Mouse (Mus musculus) kidney, postnatal 0 days (tissue): ENCODE measurements around the gene Gm10197. TPM values are rescaled to one million over a fixed set of nuclear protein-coding genes. Genes with fewer than 3 reads are reported as not detected.

Experiments used
- ATAC-seq: fragments of 200-750 bp; cut with Nextera tagmentation; replicated peaks from 2 replicates; pipeline ENCODE4 v1.8.0; 2017; ENCODE audit warnings: low read depth, moderate number of reproducible peaks, moderate TSS enrichment, moderate library complexity; ENCODE audit not compliant: low FRiP score
- DNase-seq: peaks from one replicate; pipeline ENCODE4 v3.0.0-alpha.2; 2016; ENCODE audit warnings: low spot score
- H3K27ac ChIP-seq: fragments of 300-500 bp; sonication (generic); 2 replicates; pipeline ENCODE4 v1.5.1; 2014; ENCODE audit warnings: mild to moderate bottlenecking
- H3K27me3 ChIP-seq: fragments of 300-500 bp; sonication (generic); 2 replicates; pipeline ENCODE4 v1.6.1; 2014; ENCODE audit warnings: low read length, mixed read lengths; ENCODE audit not compliant: insufficient read depth
- H3K36me3 ChIP-seq: fragments of 300-500 bp; sonication (generic); 2 replicates; pipeline ENCODE4 v1.6.1; 2014; ENCODE audit warnings: low read length, mixed read lengths; ENCODE audit not compliant: insufficient read depth
- H3K4me1 ChIP-seq: fragments of 300-500 bp; sonication (generic); replicated peaks from 2 replicates; pipeline ENCODE4 v1.6.1; 2014; ENCODE audit warnings: antibody characterized with exemption, low read length, mixed read lengths; ENCODE audit not compliant: insufficient read depth
- H3K4me2 ChIP-seq: fragments of 300-500 bp; sonication (generic); 2 replicates; pipeline ENCODE4 v1.6.1; 2014; ENCODE audit warnings: mild to moderate bottlenecking, low read length, moderate library complexity, mixed read lengths
- H3K4me3 ChIP-seq: fragments of 300-500 bp; sonication (generic); replicated peaks from 2 replicates; pipeline ENCODE4 v1.5.1; 2014; ENCODE audit warnings: low read depth, low read length
- H3K9ac ChIP-seq: fragments of 300-500 bp; sonication (generic); 2 replicates; pipeline ENCODE4 v1.6.1; 2014; ENCODE audit warnings: low read depth, low read length
- H3K9me3 ChIP-seq: fragments of 300-500 bp; sonication (generic); replicated peaks from 2 replicates; pipeline ENCODE4 v1.6.1; 2016; ENCODE audit warnings: low read length, inconsistent platforms, mixed read lengths
- CTCF ChIP-seq: IDR thresholded peaks from 2 replicates; pipeline ENCODE4 v1.5.1; 2016; ENCODE audit warnings: antibody characterized with exemption, low read depth, mild to moderate bottlenecking, moderate library complexity
- WGBS: fragments of 180-500 bp; shearing (Covaris S2); extraction: QIAGEN DNeasy Blood & Tissue Kit; methylation state at CpG from one replicate; pipeline ENCODE4 v1.1.7; 2014; 5-methylcytosine and 5-hydroxymethylcytosine counted together
- polyA plus RNA-seq: library from polyadenylated mRNA; unstranded; fragments of >200 nt; fragmentation: Nextera tagmentation; extraction: Ambion mirVana; gene quantifications from 2 replicates; pipeline ENCODE4 v1.2.1, GENCODE M21; 2015

The Gm10197 gene
- polyA plus RNA-seq, 1 experiment from 2014 or later, result not detected

DNA sequence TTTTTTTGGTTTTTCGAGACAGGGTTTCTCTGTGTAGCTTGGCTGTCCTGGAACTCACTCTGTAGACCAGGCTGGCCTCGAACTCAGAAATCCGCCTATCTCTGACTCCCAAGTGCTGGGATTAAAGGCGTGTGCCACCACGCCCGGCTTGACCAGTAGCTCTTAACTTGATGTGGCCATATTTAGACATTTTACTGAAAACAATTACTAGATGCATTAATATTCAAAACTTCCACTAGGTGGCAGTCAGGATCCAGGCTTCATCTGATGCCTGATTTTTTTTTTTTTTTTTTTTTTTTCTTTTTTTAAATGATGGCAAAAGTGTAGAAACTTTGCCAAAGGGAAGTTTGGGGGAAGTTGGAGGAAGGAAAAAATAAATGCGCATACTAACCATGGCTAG lies 23.0 kb upstream of the Gm10197 start:
- Histone ChIP-seq H3K27me3 (no peaks in the 10 kb centered on the region), H3K27ac (no peak overlapping the region), H3K4me2 (no peak overlapping the region), H3K9me3 (no peaks in the 10 kb centered on the region), H3K4me1 (peaks cover 7% of the 10 kb centered on the region; the same call in 1 of the 2 replicates), H3K36me3 (no peaks in the 10 kb centered on the region), H3K9ac (no peak overlapping the region), H3K4me3 (no peak overlapping the region)
- 13% methylated on average over 7 of the region's 7 CpGs for WGBS
- DNase-seq (peak; percentile 92), ATAC-seq (no peak)
- peak; percentile 82 for TF ChIP-seq CTCF

DNA sequence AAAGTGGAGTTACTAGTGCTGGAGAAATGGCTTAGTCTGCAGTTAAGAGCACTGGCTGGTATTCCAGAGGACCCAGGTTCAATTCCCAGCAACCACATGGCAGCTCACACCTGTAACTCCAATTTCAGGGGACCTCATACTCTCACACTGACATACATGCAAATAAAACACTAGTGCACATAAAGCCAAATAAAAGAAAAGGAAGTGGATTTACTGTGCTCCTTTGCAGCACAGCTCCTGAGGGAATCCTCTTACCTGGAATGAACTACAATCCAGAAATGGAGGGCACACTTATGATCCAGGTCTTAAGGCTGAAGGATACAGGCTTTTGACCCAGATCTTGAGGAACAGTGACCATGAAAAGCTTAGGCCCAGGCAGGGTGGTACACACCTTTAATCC lies 22.1 kb upstream of the Gm10197 start:
- Histone ChIP-seq H3K36me3 (no peaks in the 10 kb centered on the region), H3K27ac (no peak overlapping the region), H3K9me3 (no peaks in the 10 kb centered on the region), H3K4me2 (no peak overlapping the region), H3K27me3 (no peaks in the 10 kb centered on the region), H3K4me3 (no peak overlapping the region), H3K9ac (no peak overlapping the region), H3K4me1 (peaks cover 12% of the 10 kb centered on the region; the same call in 1 of the 2 replicates)
- no peak for ATAC-seq
- TF ChIP-seq CTCF, result no peak
- no peak for DNase-seq

- no peaks in the 10 kb centered on the region for H3K27me3 ChIP-seq
- TF ChIP-seq CTCF, result no peak
- ATAC-seq (no peak), DNase-seq (no peak)
- no peak overlapping the region for H3K4me3 ChIP-seq
- WGBS, result 50% methylated on average over 8 of the region's 8 CpGs
- H3K9me3 ChIP-seq, result no peaks in the 10 kb centered on the region
- H3K9ac ChIP-seq, result no peak overlapping the region
- H3K4me2 ChIP-seq, result no peak overlapping the region
- H3K36me3 ChIP-seq, result peaks cover 4% of the 10 kb centered on the region; the same call in 1 of the 2 replicates
- H3K4me1 ChIP-seq, result peaks cover 12% of the 10 kb centered on the region; the same call in 1 of the 2 replicates
- H3K27ac ChIP-seq, result no peak overlapping the region
Measured at GRCm38 (mm10) chr19:53392781-53393343, 21.3 kb upstream of the Gm10197 start.

DNA sequence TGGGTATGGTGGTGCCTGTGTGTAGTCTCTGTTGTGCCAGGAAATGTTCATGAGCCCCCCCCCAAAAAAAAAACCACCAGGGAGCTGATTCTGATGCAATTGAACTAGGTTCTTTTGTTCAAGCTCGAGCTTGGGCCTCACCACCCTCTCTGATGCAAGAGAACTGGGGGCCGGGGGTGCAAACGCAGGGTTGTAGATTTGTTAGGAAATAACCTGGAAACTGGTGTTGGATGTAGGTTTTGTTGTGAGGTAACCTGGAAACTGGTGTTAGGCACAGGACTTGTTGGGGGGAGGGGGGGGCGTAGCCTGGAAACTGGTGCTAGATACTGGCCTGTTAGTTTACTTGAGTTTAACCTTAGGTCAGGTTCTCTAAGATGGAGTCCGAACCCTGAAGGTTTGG lies 20.2 kb upstream of the Gm10197 start:
- Histone ChIP-seq H3K27me3 (no peaks in the 10 kb centered on the region), H3K27ac (peak overlapping the region; percentile 89; the same call in 1 of the 2 replicates), H3K4me2 (peak overlapping the region; percentile 76), H3K4me3 (no peak overlapping the region), H3K9ac (peak overlapping the region; percentile 27), H3K36me3 (peaks cover 13% of the 10 kb centered on the region; the same call in 1 of the 2 replicates), H3K9me3 (no peaks in the 10 kb centered on the region), H3K4me1 (peaks cover 12% of the 10 kb centered on the region; the same call in 1 of the 2 replicates)
- WGBS, result 84% methylated on average over 5 of the region's 5 CpGs
- TF ChIP-seq CTCF, result no peak
- DNase-seq (no peak), ATAC-seq (no peak)

DNA sequence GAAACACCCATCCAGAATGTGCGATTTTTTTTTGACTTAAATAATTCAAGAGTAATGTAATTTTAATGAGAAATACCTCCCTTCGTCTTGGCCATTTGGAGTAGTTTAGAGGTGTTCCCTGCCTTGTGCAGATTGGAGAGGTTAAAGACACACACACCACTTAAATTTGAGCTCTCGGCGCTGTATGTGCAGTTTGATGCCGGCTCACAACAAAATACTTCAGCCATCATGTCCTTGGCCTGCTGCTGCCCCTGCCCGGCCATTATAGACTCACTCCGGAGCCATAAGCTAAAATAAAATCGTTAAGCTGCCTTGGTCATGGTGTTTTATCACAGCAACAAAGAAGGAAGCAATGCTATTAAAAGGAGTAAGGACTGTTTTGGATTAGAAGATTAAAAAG lies 19.8 kb upstream of the Gm10197 start:
- Histone ChIP-seq H3K4me1 (peaks cover 12% of the 10 kb centered on the region; the same call in 1 of the 2 replicates), H3K9me3 (no peaks in the 10 kb centered on the region), H3K27me3 (no peaks in the 10 kb centered on the region), H3K9ac (peak overlapping the region; percentile 73), H3K4me2 (peak overlapping the region; percentile 76), H3K27ac (peak overlapping the region; percentile 89), H3K4me3 (peak overlapping the region; percentile 62), H3K36me3 (peaks cover 14% of the 10 kb centered on the region; the same call in 1 of the 2 replicates)
- TF ChIP-seq CTCF, result no peak
- 44% methylated on average over 8 of the region's 8 CpGs for WGBS
- ATAC-seq (no peak), DNase-seq (no peak)

DNA sequence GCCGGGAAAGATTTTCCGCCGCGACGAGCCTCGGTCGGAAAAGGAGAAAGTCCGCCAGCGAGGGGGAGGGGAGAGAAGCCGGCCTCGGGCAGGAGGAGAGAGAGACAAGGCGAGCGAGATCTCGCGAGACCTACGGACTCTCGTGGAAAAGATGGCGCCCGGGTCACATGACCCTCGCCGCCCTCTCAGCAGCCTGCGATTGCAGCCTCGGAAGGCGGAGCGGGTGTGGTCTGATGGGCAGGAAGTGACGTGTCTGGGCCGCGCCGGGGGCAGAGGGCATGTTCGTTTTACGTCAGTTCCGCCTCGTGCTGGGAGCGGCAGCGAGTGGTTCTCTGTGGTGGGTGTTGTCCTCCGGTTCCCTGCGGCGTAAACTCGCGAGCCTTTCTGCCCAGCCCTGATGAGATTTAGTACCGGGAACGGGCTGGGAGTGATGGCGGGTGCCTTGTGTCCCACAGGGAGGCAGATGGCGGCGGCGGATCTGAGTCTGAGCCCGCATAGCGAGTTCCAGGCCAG lies 19.0 kb upstream of the Gm10197 start, which contains the start of gene Smndc1:
Gene Smndc1 (minus strand): TSS at position 84 of the 513 bp plus-strand sequence.
- peak within 1 kb of the TSS; percentile 100 for H3K27ac ChIP-seq
- TF ChIP-seq CTCF, result no peak
- no peaks in the 10 kb centered on the region for H3K27me3 ChIP-seq
- H3K4me3 ChIP-seq, result peak within 1 kb of the TSS; percentile 95
- peak within 1 kb of the TSS; percentile 100 for H3K9ac ChIP-seq
- H3K4me1 ChIP-seq, result peaks cover 12% of the 10 kb centered on the region; the same call in 1 of the 2 replicates
- DNase-seq (peak; percentile 100), ATAC-seq (peak; percentile 98)
- WGBS, result under 1% methylated on average over 48 of the region's 48 CpGs
- peaks cover 21% of the 10 kb centered on the region; the same call in 1 of the 2 replicates for H3K36me3 ChIP-seq
- peak within 1 kb of the TSS; percentile 76 for H3K4me2 ChIP-seq
- no peaks in the 10 kb centered on the region for H3K9me3 ChIP-seq
